Comparison of ENCODE assay signal across 15 mouse cellular contexts in the genomic region with DNA sequence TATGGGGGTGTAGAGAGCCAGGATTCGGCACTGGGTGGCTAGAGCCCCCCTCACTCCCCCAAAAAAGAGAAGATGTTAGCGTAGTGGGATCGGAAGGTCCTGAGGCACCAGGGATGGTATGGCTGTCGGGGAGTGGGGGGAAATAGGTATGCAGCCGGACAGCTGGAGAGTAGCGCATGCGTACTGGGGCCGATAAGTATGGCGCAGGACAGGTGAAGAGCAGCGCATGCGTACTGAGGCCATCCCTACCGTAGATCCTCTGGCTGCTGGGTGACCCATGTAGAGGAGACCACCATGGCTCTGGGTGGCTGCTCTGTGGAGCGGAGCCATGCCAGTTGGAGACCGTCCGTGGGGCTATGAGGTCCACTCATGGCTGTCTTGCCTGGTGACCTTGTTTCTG.
DNase-seq lines count a peak whose midpoint lies in the region; ATAC-seq and TF ChIP-seq lines count a peak whose summit lies in the region.
"Had no signal": no experiment of that assay in that cellular context is flagged by ENCODE, and none has a peak within 500 bp of the region (broad histone marks: within the 10 kb centered on the region; RNA-seq: fewer than 3 reads in every experiment).

No protein-coding gene starts in this region.

- H3K4me1 ChIP-seq in cerebellum, adult 2 months (ENCODE audit: control insufficient read depth, insufficient read depth, low read length) = peaks cover 78% of the 10 kb centered on the region
- peaks cover 98% of the 10 kb centered on the region for H3K4me1 ChIP-seq in hindbrain, embryonic 10.5 days (replicated peaks)
- peaks cover 53% of the 10 kb centered on the region for H3K4me1 ChIP-seq in hindbrain, embryonic 11.5 days (replicated peaks; ENCODE audit: control insufficient read depth, insufficient read depth, low read length)
- H3K4me1 ChIP-seq in midbrain, embryonic 13.5 days (replicated peaks) = peaks cover 96% of the 10 kb centered on the region
- H3K4me1 ChIP-seq in midbrain, embryonic 16.5 days (ENCODE audit: control insufficient read depth, insufficient read depth, low read length) = peaks cover 74% of the 10 kb centered on the region

- H3K36me3 ChIP-seq in hindbrain, embryonic 10.5 days = no peaks in the 10 kb centered on the region
- no peaks in the 10 kb centered on the region for H3K36me3 ChIP-seq in hindbrain, embryonic 11.5 days (ENCODE audit: control insufficient read depth, insufficient read depth, low read length)
- H3K36me3 ChIP-seq in midbrain, embryonic 13.5 days = no peaks in the 10 kb centered on the region
- no peaks in the 10 kb centered on the region for H3K36me3 ChIP-seq in midbrain, embryonic 16.5 days (ENCODE audit: control insufficient read depth, insufficient read depth, low read length)
- H3K36me3 ChIP-seq: embryonic facial prominence, embryonic 15.5 days; hindbrain, embryonic 15.5 days had no signal

- no peak for TF ChIP-seq CTCF in cerebellum, adult 2 months (IDR thresholded peaks at IDR 0.05; ENCODE audit: borderline replicate concordance, insufficient read depth, low read depth, low read length)

- WGBS in cerebellum, adult 2 months = 96% methylated on average over 15 of the region's 15 CpGs
- 97% methylated on average over 15 of the region's 15 CpGs for WGBS in hindbrain, embryonic 10.5 days
- WGBS in hindbrain, embryonic 11.5 days = 93% methylated on average over 15 of the region's 15 CpGs
- 97% methylated on average over 15 of the region's 15 CpGs for WGBS in midbrain, embryonic 13.5 days
- 93% methylated on average over 15 of the region's 15 CpGs for WGBS in midbrain, embryonic 16.5 days

- H3K4me3 ChIP-seq in cerebellum, adult 2 months (replicated peaks; ENCODE audit: insufficient read depth, low read depth, low read length) = no peak overlapping the region
- no peak overlapping the region for H3K4me3 ChIP-seq in hindbrain, embryonic 10.5 days
- no peak overlapping the region for H3K4me3 ChIP-seq in hindbrain, embryonic 11.5 days (ENCODE audit: low read depth, low read length)
- H3K4me3 ChIP-seq in midbrain, embryonic 13.5 days (replicated peaks) = no peak overlapping the region
- H3K4me3 ChIP-seq in midbrain, embryonic 16.5 days (ENCODE audit: low read depth, low read length) = no peak overlapping the region
- H3K4me3 ChIP-seq: embryonic facial prominence, embryonic 15.5 days; hindbrain, embryonic 15.5 days had no signal

- no peak overlapping the region for H3K9ac ChIP-seq in hindbrain, embryonic 11.5 days (ENCODE audit: low read depth, low read length)
- H3K9ac ChIP-seq in midbrain, embryonic 13.5 days (replicated peaks) = no peak overlapping the region
- H3K9ac ChIP-seq in midbrain, embryonic 16.5 days (ENCODE audit: low read depth, low read length) = no peak overlapping the region
- H3K9ac ChIP-seq: embryonic facial prominence, embryonic 15.5 days; hindbrain, embryonic 15.5 days had no signal

- no peaks in the 10 kb centered on the region for H3K27me3 ChIP-seq in cerebellum, adult 2 months (ENCODE audit: control insufficient read depth, insufficient read depth, low read length)
- H3K27me3 ChIP-seq in hindbrain, embryonic 10.5 days (ENCODE audit: insufficient read depth, poor library complexity, severe bottlenecking) = peaks cover 58% of the 10 kb centered on the region
- H3K27me3 ChIP-seq in hindbrain, embryonic 11.5 days (ENCODE audit: control insufficient read depth, insufficient read depth, low read length) = 0 out of 2 replicates have a peak, but pooled peaks cover 3% of the 10 kb centered on the region
- peaks cover 3% of the 10 kb centered on the region; the same call in 1 of the 2 replicates for H3K27me3 ChIP-seq in midbrain, embryonic 13.5 days
- H3K27me3 ChIP-seq in midbrain, embryonic 16.5 days (ENCODE audit: control insufficient read depth, insufficient read depth, low read depth, low read length) = no peaks in the 10 kb centered on the region
- H3K27me3 ChIP-seq: embryonic facial prominence, embryonic 15.5 days; hindbrain, embryonic 15.5 days; Patski had no signal

- H3K27ac ChIP-seq in cerebellum, adult 2 months (ENCODE audit: insufficient read depth, low read length) = no peak overlapping the region
- peak overlapping the region; percentile 4; the same call in 1 of the 2 replicates for H3K27ac ChIP-seq in hindbrain, embryonic 10.5 days
- H3K27ac ChIP-seq in hindbrain, embryonic 11.5 days (ENCODE audit: low read depth, low read length) = no peak overlapping the region
- peak overlapping the region; percentile 84 for H3K27ac ChIP-seq in midbrain, embryonic 13.5 days
- H3K27ac ChIP-seq in midbrain, embryonic 16.5 days (ENCODE audit: low read length) = no peak overlapping the region
- H3K27ac ChIP-seq: embryonic facial prominence, embryonic 15.5 days; hindbrain, embryonic 15.5 days had no signal

- TF ChIP-seq POLR2A in cerebellum, adult 2 months (IDR thresholded peaks at IDR 0.05; ENCODE audit: borderline replicate concordance, insufficient read depth, low read length) = no peak

- ATAC-seq in hindbrain, embryonic 11.5 days (ENCODE audit: low FRiP score) = no peak
- ATAC-seq in midbrain, embryonic 13.5 days = no peak
- ATAC-seq in midbrain, embryonic 16.5 days = no peak
- ATAC-seq: Patski had no signal

- H3K9me3 ChIP-seq in hindbrain, embryonic 10.5 days = no peaks in the 10 kb centered on the region
- no peaks in the 10 kb centered on the region for H3K9me3 ChIP-seq in hindbrain, embryonic 11.5 days (ENCODE audit: control insufficient read depth, low read length)
- H3K9me3 ChIP-seq in midbrain, embryonic 13.5 days = no peaks in the 10 kb centered on the region
- no peaks in the 10 kb centered on the region for H3K9me3 ChIP-seq in midbrain, embryonic 16.5 days (replicated peaks; ENCODE audit: control insufficient read depth, low read length, poor library complexity, severe bottlenecking)
- H3K9me3 ChIP-seq: embryonic facial prominence, embryonic 15.5 days; hindbrain, embryonic 15.5 days had no signal

- peak; percentile 30 for DNase-seq in cerebellum, adult 9-11 months
- DNase-seq in cerebellum, adult 2 months = no peak
- DNase-seq in hindbrain, embryonic 10.5 days (ENCODE audit: low spot score) = no peak
- no peak for DNase-seq in hindbrain, embryonic 11.5 days (ENCODE audit: low spot score)
- peak; percentile 51 for DNase-seq in testis, postnatal 14 days (ENCODE audit: low spot score)
- DNase-seq in kidney, postnatal 14 days = no peak
- DNase-seq: kidney, adult 11 months; kidney, postnatal 36 days; right cerebral cortex, adult 18-20 months; thymus, postnatal 14 days had no signal

- H3K4me2 ChIP-seq in hindbrain, embryonic 11.5 days (replicated peaks; ENCODE audit: low read depth, low read length) = no peak overlapping the region
- H3K4me2 ChIP-seq in midbrain, embryonic 13.5 days (replicated peaks) = peak overlapping the region; percentile 45; the same call in 1 of the 2 replicates
- H3K4me2 ChIP-seq in midbrain, embryonic 16.5 days (ENCODE audit: low read length) = no peak overlapping the region
- H3K4me2 ChIP-seq: embryonic facial prominence, embryonic 15.5 days had no signal

Comparison
In these comparisons a context has a peak if more than half of its experiments do, and no peak if none do; other contexts are left out.
1. DNase-seq: peak in cerebellum, adult 9-11 months (single experiment) and testis, postnatal 14 days (single experiment); none in cerebellum, adult 2 months (0 of 2), hindbrain, embryonic 10.5 days (single experiment), hindbrain, embryonic 11.5 days (single experiment) and kidney, postnatal 14 days (single experiment).
2. H3K27ac ChIP-seq: peak in hindbrain, embryonic 10.5 days (single experiment) and midbrain, embryonic 13.5 days (single experiment); none in cerebellum, adult 2 months (single experiment), hindbrain, embryonic 11.5 days (single experiment) and midbrain, embryonic 16.5 days (single experiment).